Mouse (Mus musculus) gastrocnemius, adult 18-20 months (tissue): ENCODE measurements around the gene Alg2. TPM values are rescaled to one million over a fixed set of nuclear protein-coding genes. Genes with fewer than 3 reads are reported as not detected.

Experiments used
- total RNA-seq, 2 experiments: library from RNA; stranded (reverse); gene quantifications; 2 replicates each; pipeline ENCODE4 v1.2.3; 2021

Gene Alg2
- total RNA-seq, 2 experiments from 2014 or later: 7.9 to 12.0 TPM

Other genes starting within 250 kb of the Alg2 start
- 10 to 100 TPM; 21.5 to 24.3 TPM for gene Tgfbr1, start 121.1 kb downstream of the Alg2 start, total RNA-seq
- 10 to 100 TPM; 26.0 to 65.4 TPM for gene Sec61b, start 325 bp upstream of the Alg2 start, total RNA-seq